Mouse (Mus musculus): ENCODE measurements at regions not wholly inside any gene's neighbourhood (a gene's known extent, or its start where the extent isn't known, plus 50 kb on each side); places are given as distances from the start of the nearest gene placed in this dataset.

GRCm38 (mm10) chr15:85656852-85657251 is 74.6 kb upstream of the Wnt7b start:
- TF ChIP-seq CTCF (conservative IDR thresholded peaks at IDR 0.05; ENCODE audit: low read length), result no peak
- TF ChIP-seq NANOG (IDR thresholded peaks at IDR 0.05; ENCODE audit: borderline replicate concordance, low read length), result no peak

Measured in E14TG2a.4 (cell line).